17 mouse cellular contexts compared by ENCODE assay signal in genomic region chr2:32859622-32860012, GRCm38 (mm10). TPM values are rescaled to one million over a fixed set of nuclear protein-coding genes. Genes with fewer than 3 reads are reported as not detected.
DNase-seq lines count a peak whose midpoint lies in the region; TF ChIP-seq lines count a peak whose summit lies in the region.
"Had no signal": no experiment of that assay in that cellular context is flagged by ENCODE, and none has a peak within 500 bp of the region (broad histone marks: within the 10 kb centered on the region; RNA-seq: fewer than 3 reads in every experiment).

No protein-coding gene starts in this region.

- WGBS in thymus, adult 2 months, result 93% methylated on average over 5 of the region's 5 CpGs

- H3K4me1 ChIP-seq in E14TG2a.4 (replicated peaks; ENCODE audit: low read depth, low read length) (peaks cover 73% of the 10 kb centered on the region), ES-Bruce4 (ENCODE audit: control insufficient read depth, insufficient read depth, low read length) (peaks cover 7% of the 10 kb centered on the region)
- H3K4me1 ChIP-seq in thymus, adult 2 months (replicated peaks; ENCODE audit: control insufficient read depth, insufficient read depth, low read length), result no peaks in the 10 kb centered on the region
- H3K4me1 ChIP-seq: forebrain, embryonic 12.5 days; forebrain, embryonic 15.5 days; hindbrain, embryonic 12.5 days; hindbrain, embryonic 15.5 days had no signal

- peak; percentile 68 for DNase-seq in gastrocnemius, adult 2 months
- DNase-seq in gastrocnemius, postnatal 10 days, result no peak
- no peak for DNase-seq in thymus, adult 2 months
- no peak for DNase-seq in embryo, embryonic 10.5 days (ENCODE audit: low spot score)
- DNase-seq: adrenal gland, adult 8-10 months had no signal

- H3K9me3 ChIP-seq in E14TG2a.4 (ENCODE audit: low read length) (no peaks in the 10 kb centered on the region), ES-Bruce4 (replicated peaks; ENCODE audit: control insufficient read depth, insufficient read depth, low read length, poor library complexity, severe bottlenecking) (no peaks in the 10 kb centered on the region)
- H3K9me3 ChIP-seq: embryonic facial prominence, embryonic 10.5 days; embryonic facial prominence, embryonic 13.5 days; forebrain, embryonic 12.5 days; forebrain, embryonic 15.5 days; heart, embryonic 10.5 days; heart, embryonic 13.5 days; hindbrain, embryonic 12.5 days; hindbrain, embryonic 15.5 days had no signal

- H3K36me3 ChIP-seq in E14TG2a.4 (ENCODE audit: insufficient read depth, low read length) (peaks cover 10% of the 10 kb centered on the region), ES-Bruce4 (ENCODE audit: control insufficient read depth, insufficient read depth, low read length, poor library complexity, severe bottlenecking) (no peaks in the 10 kb centered on the region)
- H3K36me3 ChIP-seq in thymus, adult 2 months (ENCODE audit: control insufficient read depth, insufficient read depth, low read length), result no peaks in the 10 kb centered on the region
- H3K36me3 ChIP-seq: embryonic facial prominence, embryonic 10.5 days; embryonic facial prominence, embryonic 13.5 days; forebrain, embryonic 12.5 days; forebrain, embryonic 15.5 days; heart, embryonic 10.5 days; heart, embryonic 13.5 days; hindbrain, embryonic 12.5 days; hindbrain, embryonic 15.5 days had no signal

- H3K27me3 ChIP-seq in E14TG2a.4 (ENCODE audit: insufficient read depth, low read length), result no peaks in the 10 kb centered on the region
- H3K27me3 ChIP-seq in ES-Bruce4 (ENCODE audit: control insufficient read depth, insufficient read depth, low read length, poor library complexity, severe bottlenecking), result no peaks in the 10 kb centered on the region
- no peaks in the 10 kb centered on the region for H3K27me3 ChIP-seq in thymus, adult 2 months (ENCODE audit: control insufficient read depth, insufficient read depth, low read length)
- H3K27me3 ChIP-seq: embryonic facial prominence, embryonic 13.5 days; forebrain, embryonic 12.5 days; forebrain, embryonic 15.5 days; heart, embryonic 13.5 days; hindbrain, embryonic 12.5 days; hindbrain, embryonic 15.5 days had no signal

- no peak overlapping the region for H3K4me3 ChIP-seq in gastrocnemius, adult 2 months
- H3K4me3 ChIP-seq in E14TG2a.4 (replicated peaks; ENCODE audit: low read length) (peak overlapping the region; percentile 79), ES-Bruce4 (ENCODE audit: low read depth, low read length) (no peak overlapping the region)
- no peak overlapping the region for H3K4me3 ChIP-seq in thymus, adult 2 months (ENCODE audit: control insufficient read depth, insufficient read depth, low read length)
- H3K4me3 ChIP-seq: embryonic facial prominence, embryonic 10.5 days; embryonic facial prominence, embryonic 13.5 days; erythroblast, embryonic 14.5 days; forebrain, embryonic 12.5 days; forebrain, embryonic 15.5 days; heart, adult 2 months; heart, embryonic 10.5 days; heart, embryonic 13.5 days; hindbrain, embryonic 12.5 days; hindbrain, embryonic 15.5 days had no signal

- TF ChIP-seq CTCF in gastrocnemius, adult 2 months (IDR thresholded peaks at IDR 0.05), result no peak
- TF ChIP-seq CTCF in E14TG2a.4 (conservative IDR thresholded peaks at IDR 0.05; ENCODE audit: low read length), result no peak
- TF ChIP-seq CTCF in ES-Bruce4 (IDR thresholded peaks at IDR 0.05; ENCODE audit: low read depth, low read length), result no peak
- TF ChIP-seq CTCF in thymus, adult 2 months (IDR thresholded peaks at IDR 0.05; ENCODE audit: borderline replicate concordance, control insufficient read depth, extremely low read depth, insufficient read depth, low read length, poor library complexity), result no peak

- peak overlapping the region; percentile 37 for H3K9ac ChIP-seq in ES-Bruce4 (ENCODE audit: low read depth, poor library complexity, severe bottlenecking)
- H3K9ac ChIP-seq: embryonic facial prominence, embryonic 13.5 days; forebrain, embryonic 12.5 days; forebrain, embryonic 15.5 days; heart, embryonic 13.5 days; hindbrain, embryonic 12.5 days; hindbrain, embryonic 15.5 days had no signal

- intact Hi-C loops in gastrocnemius, adult 2 months (cut with DNase I), result loop anchor here (1.0 kb wide), 1 partner anchor 68 kb away; no protein-coding TSS in a partner anchor

- no peak for TF ChIP-seq POLR2A in ES-Bruce4 (IDR thresholded peaks at IDR 0.05; ENCODE audit: insufficient read depth, low read length)
- TF ChIP-seq POLR2A in thymus, adult 2 months (IDR thresholded peaks at IDR 0.05; ENCODE audit: control insufficient read depth, extremely low read depth, insufficient read depth, low read length, poor library complexity), result no peak

- TF ChIP-seq EP300 in ES-Bruce4 (IDR thresholded peaks at IDR 0.05; ENCODE audit: insufficient read depth, low read depth, low read length), result no peak

- H3K27ac ChIP-seq in gastrocnemius, adult 2 months, result peak overlapping the region; percentile 56
- peak overlapping the region; percentile 57 for H3K27ac ChIP-seq in ES-Bruce4 (ENCODE audit: insufficient read depth, low read length)
- H3K27ac ChIP-seq in thymus, adult 2 months (ENCODE audit: control insufficient read depth, insufficient read depth, low read length), result no peak overlapping the region
- H3K27ac ChIP-seq: embryonic facial prominence, embryonic 10.5 days; embryonic facial prominence, embryonic 13.5 days; forebrain, embryonic 12.5 days; forebrain, embryonic 15.5 days; heart, adult 2 months; heart, embryonic 10.5 days; heart, embryonic 13.5 days; hindbrain, embryonic 12.5 days; hindbrain, embryonic 15.5 days had no signal

RNA-seq across cellular contexts. Expression of gene Stxbp1, which starts 12.6 kb away (rescaled TPM):
- 1 to 10 TPM; 2.0 to 3.9 TPM for total RNA-seq in gastrocnemius, adult 2 months (2021)
- total RNA-seq in gastrocnemius, postnatal 10 days (2021), result 10 to 100 TPM; 10.5 to 18.5 TPM
- polyA plus RNA-seq in ES-Bruce4 (2011; ENCODE audit: insufficient read depth, insufficient read length, low read depth, missing spikeins), result 21.1 and 22.0 TPM in 2 replicates
- 6.6 and 8.3 TPM in 2 replicates for polyA plus RNA-seq in thymus, adult 2 months (2012; rRNA removed)

RNA-seq across cellular contexts. Expression of gene Fam129b, which starts 16.3 kb away (rescaled TPM):
- total RNA-seq in gastrocnemius, adult 2 months (2021), result 1 to 10 TPM; 4.8 to 7.2 TPM
- total RNA-seq in gastrocnemius, postnatal 10 days (2021), result 10 to 100 TPM; 16.5 to 22.5 TPM
- 65.5 and 71.6 TPM in 2 replicates for polyA plus RNA-seq in ES-Bruce4 (2011; ENCODE audit: insufficient read depth, insufficient read length, low read depth, missing spikeins)
- 20.8 and 22.9 TPM in 2 replicates for polyA plus RNA-seq in thymus, adult 2 months (2012; rRNA removed)
